Mouse (Mus musculus) skeletal muscle tissue, adult 2 months (tissue): ENCODE data around the gene Dhx37.
"Not testable (repeated sequence)": the region's sequence is repeated elsewhere in the genome, so short reads cannot be mapped to it uniquely, and the experiment has no call there.

Source experiments
- DNase-seq: peaks from one replicate; pipeline ENCODE4 v3.0.0-alpha.2; 2012; ENCODE audit warnings: low read depth, low spot score

Dhx37 gene

GRCm38 (mm10) chr5:125407910-125408575, 25.9 kb downstream of the Dhx37 start:
- no peak for DNase-seq

GRCm38 (mm10) chr5:125407020-125407830, 26.7 kb downstream of the Dhx37 start:
- DNase-seq: no peak

- DNase-seq: no peak
Measured at GRCm38 (mm10) chr5:125406322-125407016, 27.5 kb downstream of the Dhx37 start.

GRCm38 (mm10) chr5:125405546-125406248, 28.2 kb downstream of the Dhx37 start:
- peak; percentile 90 for DNase-seq

GRCm38 (mm10) chr5:125404903-125405545, 28.9 kb downstream of the Dhx37 start:
- peak; percentile 75 for DNase-seq

GRCm38 (mm10) chr5:125404536-125404902, 29.4 kb downstream of the Dhx37 start:
- no peak for DNase-seq

- no peak for DNase-seq
Measured at GRCm38 (mm10) chr5:125403481-125404465, 30.1 kb downstream of the Dhx37 start.

GRCm38 (mm10) chr5:125402991-125403390, 30.9 kb downstream of the Dhx37 start:
- DNase-seq: no peak

GRCm38 (mm10) chr5:125402476-125402875, 31.4 kb downstream of the Dhx37 start:
- DNase-seq: no peak

GRCm38 (mm10) chr5:125400903-125401302, 33.0 kb downstream of the Dhx37 start:
- no peak for DNase-seq

GRCm38 (mm10) chr5:125395008-125395407, 38.9 kb downstream of the Dhx37 start:
- no peak for DNase-seq

GRCm38 (mm10) chr5:125393622-125394603, 40.0 kb downstream of the Dhx37 start:
- peak; percentile 81 for DNase-seq

- peak; percentile 99 for DNase-seq
Measured at GRCm38 (mm10) chr5:125392977-125393621, 40.8 kb downstream of the Dhx37 start.

GRCm38 (mm10) chr5:125392618-125392976, 41.3 kb downstream of the Dhx37 start:
- DNase-seq: no peak

- not testable (repeated sequence) for DNase-seq
Measured at GRCm38 (mm10) chr5:125392176-125392575, 41.7 kb downstream of the Dhx37 start.

GRCm38 (mm10) chr5:125391609-125392008, 42.3 kb downstream of the Dhx37 start:
- peak; percentile 81 for DNase-seq

- no peak for DNase-seq
Measured at GRCm38 (mm10) chr5:125390906-125391477, 42.9 kb downstream of the Dhx37 start.
